9 mouse cellular contexts compared by ENCODE assay signal in genomic region chr2:180894734-180895133, GRCm38 (mm10). TPM values are rescaled to one million over a fixed set of nuclear protein-coding genes. Genes with fewer than 3 reads are reported as not detected.
DNase-seq lines count a peak whose midpoint lies in the region; ATAC-seq and TF ChIP-seq lines count a peak whose summit lies in the region.
"Had no signal": no experiment of that assay in that cellular context is flagged by ENCODE, and none has a peak within 500 bp of the region (broad histone marks: within the 10 kb centered on the region; RNA-seq: fewer than 3 reads in every experiment).

No protein-coding gene starts in this region.

- H3K4me3 ChIP-seq in cortical plate, adult 2 months (ENCODE audit: insufficient read depth, low read length): peak overlapping the region; percentile 78
- peak overlapping the region; percentile 53 for H3K4me3 ChIP-seq in heart, embryonic 11.5 days (ENCODE audit: low read depth, low read length)
- peak overlapping the region; percentile 48; the same call in 1 of the 2 replicates for H3K4me3 ChIP-seq in kidney, embryonic 14.5 days (ENCODE audit: low read length)
- peak overlapping the region; percentile 45; the same call in 1 of the 2 replicates for H3K4me3 ChIP-seq in limb, embryonic 13.5 days
- H3K4me3 ChIP-seq in midbrain, postnatal 0 days (ENCODE audit: low read depth, low read length): peak overlapping the region; percentile 79

- H3K9me3 ChIP-seq in heart, embryonic 11.5 days (replicated peaks; ENCODE audit: control insufficient read depth, low read length): no peaks in the 10 kb centered on the region
- no peaks in the 10 kb centered on the region for H3K9me3 ChIP-seq in kidney, embryonic 14.5 days (ENCODE audit: control insufficient read depth, low read length)
- no peaks in the 10 kb centered on the region for H3K9me3 ChIP-seq in limb, embryonic 13.5 days
- no peaks in the 10 kb centered on the region for H3K9me3 ChIP-seq in midbrain, postnatal 0 days (ENCODE audit: low read length)

- no peak overlapping the region for H3K9ac ChIP-seq in heart, embryonic 11.5 days (ENCODE audit: low read depth, low read length)
- no peak overlapping the region for H3K9ac ChIP-seq in kidney, embryonic 14.5 days (ENCODE audit: low read depth, low read length)
- H3K9ac ChIP-seq in limb, embryonic 13.5 days: no peak overlapping the region
- H3K9ac ChIP-seq in midbrain, postnatal 0 days (replicated peaks; ENCODE audit: low read length, poor library complexity, severe bottlenecking): peak overlapping the region; percentile 98

- peak; percentile 82 for TF ChIP-seq CTCF in cortical plate, adult 2 months (IDR thresholded peaks at IDR 0.05; ENCODE audit: extremely low read depth, insufficient read depth, low read length)
- TF ChIP-seq CTCF in midbrain, postnatal 0 days (IDR thresholded peaks at IDR 0.05): peak; percentile 97

- DNase-seq in urinary bladder, postnatal 25 days (ENCODE audit: low spot score): peak; percentile 30
- DNase-seq in urinary bladder, postnatal 4 days (ENCODE audit: low spot score in 2 of 2): no peak
- peak; percentile 95 for DNase-seq in midbrain, postnatal 0 days (ENCODE audit: low spot score)
- DNase-seq in splenic B cell, adult 2 months (ENCODE audit: low read depth, low spot score): peak; percentile 69

- H3K36me3 ChIP-seq in heart, embryonic 11.5 days (ENCODE audit: control insufficient read depth, insufficient read depth, low read length): no peaks in the 10 kb centered on the region
- H3K36me3 ChIP-seq in kidney, embryonic 14.5 days (ENCODE audit: control insufficient read depth, insufficient read depth, low read length): no peaks in the 10 kb centered on the region
- H3K36me3 ChIP-seq in limb, embryonic 13.5 days: no peaks in the 10 kb centered on the region
- H3K36me3 ChIP-seq in midbrain, postnatal 0 days (ENCODE audit: insufficient read depth, low read length): no peaks in the 10 kb centered on the region; the same call in 1 of the 2 replicates
- no peaks in the 10 kb centered on the region for H3K36me3 ChIP-seq in splenic B cell, adult 2 months (ENCODE audit: control insufficient read depth, insufficient read depth, low read length, poor library complexity, severe bottlenecking)

- peaks cover 6% of the 10 kb centered on the region for H3K4me1 ChIP-seq in cortical plate, adult 2 months (ENCODE audit: control insufficient read depth, insufficient read depth, low read length)
- peaks cover 14% of the 10 kb centered on the region for H3K4me1 ChIP-seq in heart, embryonic 11.5 days (ENCODE audit: control insufficient read depth, insufficient read depth, low read length)
- H3K4me1 ChIP-seq in kidney, embryonic 14.5 days (ENCODE audit: control insufficient read depth, insufficient read depth, low read length): peaks cover 27% of the 10 kb centered on the region
- peaks cover 23% of the 10 kb centered on the region for H3K4me1 ChIP-seq in limb, embryonic 13.5 days
- peaks cover 13% of the 10 kb centered on the region for H3K4me1 ChIP-seq in midbrain, postnatal 0 days (ENCODE audit: insufficient read depth, low read length)

- TF ChIP-seq POLR2A in cortical plate, adult 2 months (IDR thresholded peaks at IDR 0.05; ENCODE audit: extremely low read depth, insufficient read depth, low read length): peak; percentile 68

- WGBS in heart, embryonic 11.5 days (ENCODE audit: insufficient replicate concordance): 3% methylated on average over 13 of the region's 13 CpGs
- WGBS in kidney, embryonic 14.5 days: under 1% methylated on average over 13 of the region's 13 CpGs
- WGBS in limb, embryonic 13.5 days: 2% methylated on average over 13 of the region's 13 CpGs
- 3% methylated on average over 13 of the region's 13 CpGs for WGBS in midbrain, postnatal 0 days

- ATAC-seq in heart, embryonic 11.5 days (replicated peaks; ENCODE audit: insufficient number of reproducible peaks, low FRiP score, low TSS enrichment): no peak
- ATAC-seq in kidney, embryonic 14.5 days (ENCODE audit: low FRiP score, low TSS enrichment): peak; percentile 43; the same call in 1 of the 2 replicates
- ATAC-seq in limb, embryonic 13.5 days (ENCODE audit: low FRiP score, low read depth): no peak
- ATAC-seq in midbrain, postnatal 0 days (ENCODE audit: low FRiP score): peak; percentile 57

- H3K27ac ChIP-seq in cortical plate, adult 2 months (ENCODE audit: insufficient read depth, low read length): peak overlapping the region; percentile 87
- no peak overlapping the region for H3K27ac ChIP-seq in heart, embryonic 11.5 days (ENCODE audit: low read depth, low read length)
- H3K27ac ChIP-seq in kidney, embryonic 14.5 days (ENCODE audit: low read depth, low read length): no peak overlapping the region
- no peak overlapping the region for H3K27ac ChIP-seq in limb, embryonic 13.5 days
- peak overlapping the region; percentile 99 for H3K27ac ChIP-seq in midbrain, postnatal 0 days (ENCODE audit: low read depth, low read length)

- peak overlapping the region; percentile 86 for H3K4me2 ChIP-seq in heart, embryonic 11.5 days
- peak overlapping the region; percentile 75 for H3K4me2 ChIP-seq in kidney, embryonic 14.5 days (replicated peaks; ENCODE audit: low read depth, low read length)
- H3K4me2 ChIP-seq in limb, embryonic 13.5 days (replicated peaks): peak overlapping the region; percentile 77
- peak overlapping the region; percentile 83 for H3K4me2 ChIP-seq in midbrain, postnatal 0 days (ENCODE audit: low read depth, low read length, poor library complexity, severe bottlenecking)

- H3K27me3 ChIP-seq in heart, embryonic 11.5 days (ENCODE audit: control insufficient read depth, insufficient read depth, low read length): peaks cover 83% of the 10 kb centered on the region
- peaks cover 65% of the 10 kb centered on the region for H3K27me3 ChIP-seq in kidney, embryonic 14.5 days (ENCODE audit: control insufficient read depth, insufficient read depth, low read length)
- peaks cover 87% of the 10 kb centered on the region for H3K27me3 ChIP-seq in limb, embryonic 13.5 days
- H3K27me3 ChIP-seq in midbrain, postnatal 0 days (ENCODE audit: insufficient read depth, low read length): no peaks in the 10 kb centered on the region
- H3K27me3 ChIP-seq in splenic B cell, adult 2 months (ENCODE audit: control insufficient read depth, insufficient read depth, low read length, poor library complexity, severe bottlenecking): 0 out of 2 replicates have a peak, but pooled peaks cover 4% of the 10 kb centered on the region

RNA-seq across cellular contexts. Expression of gene Ythdf1, which starts 26.0 kb away (rescaled TPM):
- 45.2 and 49.1 TPM in 2 replicates for polyA plus RNA-seq in cortical plate, adult 2 months (2012; rRNA removed)
- polyA plus RNA-seq in heart, embryonic 11.5 days (2014; fragmentation: Nextera tagmentation; extraction: Ambion mirVana): 39.8 and 43.6 TPM in 2 replicates
- 48.7 and 75.4 TPM in 2 replicates for polyA plus RNA-seq in kidney, embryonic 14.5 days (2014; fragmentation: Nextera tagmentation; extraction: Ambion mirVana)
- 60.6 and 66.8 TPM in 2 replicates for polyA plus RNA-seq in limb, embryonic 13.5 days (2015; fragmentation: Nextera tagmentation; extraction: Ambion mirVana)
- 32.2 and 38.9 TPM in 2 replicates for total RNA-seq in midbrain, postnatal 0 days (2014; rRNA removed)
- 50.1 and 56.6 TPM in 2 replicates for polyA plus RNA-seq in midbrain, postnatal 0 days (2015; fragmentation: Nextera tagmentation; extraction: Ambion mirVana)

RNA-seq across cellular contexts. Expression of gene Birc7, which starts 34.1 kb away (rescaled TPM):
- 0.23 and 0.32 TPM in 2 replicates for polyA plus RNA-seq in cortical plate, adult 2 months (2012; rRNA removed)
- 0.13 TPM in 1 of 2 replicates, not detected in the other for polyA plus RNA-seq in heart, embryonic 11.5 days (2014; fragmentation: Nextera tagmentation; extraction: Ambion mirVana)
- polyA plus RNA-seq in kidney, embryonic 14.5 days (2014; fragmentation: Nextera tagmentation; extraction: Ambion mirVana): not detected in 2 replicates
- not detected in 2 replicates for polyA plus RNA-seq in limb, embryonic 13.5 days (2015; fragmentation: Nextera tagmentation; extraction: Ambion mirVana)
- not detected in 2 replicates for total RNA-seq in midbrain, postnatal 0 days (2014; rRNA removed)
- 0.10 and 0.28 TPM in 2 replicates for polyA plus RNA-seq in midbrain, postnatal 0 days (2015; fragmentation: Nextera tagmentation; extraction: Ambion mirVana)
- total RNA-seq: adrenal gland, postnatal 4 days had no signal

RNA-seq across cellular contexts. Expression of gene Nkain4, which starts 59.8 kb away (rescaled TPM):
- polyA plus RNA-seq in cortical plate, adult 2 months (2012; rRNA removed): 89.8 and 99.6 TPM in 2 replicates
- polyA plus RNA-seq in heart, embryonic 11.5 days (2014; fragmentation: Nextera tagmentation; extraction: Ambion mirVana): 29.3 and 34.2 TPM in 2 replicates
- 39.0 and 44.1 TPM in 2 replicates for polyA plus RNA-seq in kidney, embryonic 14.5 days (2014; fragmentation: Nextera tagmentation; extraction: Ambion mirVana)
- 7.7 and 10.6 TPM in 2 replicates for polyA plus RNA-seq in limb, embryonic 13.5 days (2015; fragmentation: Nextera tagmentation; extraction: Ambion mirVana)
- total RNA-seq in midbrain, postnatal 0 days (2014; rRNA removed): 40.4 and 59.5 TPM in 2 replicates
- 95.5 and 111 TPM in 2 replicates for polyA plus RNA-seq in midbrain, postnatal 0 days (2015; fragmentation: Nextera tagmentation; extraction: Ambion mirVana)

Comparison
In these comparisons a context has a peak if more than half of its experiments do, and no peak if none do; other contexts are left out.
1. DNase-seq: peak in urinary bladder, postnatal 25 days (single experiment), midbrain, postnatal 0 days (single experiment) and splenic B cell, adult 2 months (single experiment); none in urinary bladder, postnatal 4 days (0 of 2).
2. H3K27ac ChIP-seq: peak in cortical plate, adult 2 months (single experiment) and midbrain, postnatal 0 days (single experiment); none in heart, embryonic 11.5 days (single experiment), kidney, embryonic 14.5 days (single experiment) and limb, embryonic 13.5 days (single experiment).
3. ATAC-seq: peak in kidney, embryonic 14.5 days (single experiment) and midbrain, postnatal 0 days (single experiment); none in heart, embryonic 11.5 days (single experiment) and limb, embryonic 13.5 days (single experiment).
4. Peak in every context shown above with its lines, with median percentiles within 50 percentile points of each other: H3K4me3 ChIP-seq and H3K4me2 ChIP-seq.